Mouse (Mus musculus): ENCODE results near the gene Pcbd2.

GRCm38 (mm10) chr13:55754380-55754779 lies 27.2 kb downstream of the Pcbd2 start:
- TF ChIP-seq POLR2A (IDR thresholded peaks at IDR 0.05; ENCODE audit: insufficient read length, low read depth), result no peak
- TF ChIP-seq MYOG (IDR thresholded peaks at IDR 0.05; ENCODE audit: control insufficient read depth in 1 of 3, insufficient read depth in 1 of 3, insufficient read length in 2 of 3, low read depth in 2 of 3), result no peak
- no peak for TF ChIP-seq POLR2AphosphoS2 (IDR thresholded peaks at IDR 0.05; ENCODE audit: insufficient read length, low read depth)
- TF ChIP-seq TCF3 (IDR thresholded peaks at IDR 0.05; ENCODE audit: insufficient read length, low read depth), result no peak
- no peak for TF ChIP-seq E2F4 (IDR thresholded peaks at IDR 0.05; ENCODE audit: insufficient read depth)
- TF ChIP-seq MAX (IDR thresholded peaks at IDR 0.05; ENCODE audit: low read depth), result no peak
- no peak for TF ChIP-seq USF1 (IDR thresholded peaks at IDR 0.05; ENCODE audit: low read depth)
- no peak for TF ChIP-seq TCF12 (IDR thresholded peaks at IDR 0.05; ENCODE audit: insufficient read depth, poor library complexity, severe bottlenecking)
- no peak for TF ChIP-seq MYOD1 (IDR thresholded peaks at IDR 0.05; ENCODE audit: control insufficient read depth in 1 of 3, insufficient read length in 2 of 3, low read depth in 2 of 3)
